Mouse (Mus musculus): ENCODE results near the gene Slitrk6. TPM values are rescaled to one million over a fixed set of nuclear protein-coding genes. Genes with fewer than 3 reads are reported as not detected.

The Slitrk6 gene
- polyA plus RNA-seq, 1 experiment, result 0.13 TPM

GRCm38 (mm10) chr14:110739861-110740260 is 15.1 kb downstream of the Slitrk6 start:
- TF ChIP-seq CTCF (IDR thresholded peaks at IDR 0.05; ENCODE audit: low read depth, low read length) (no peak), EP300 (IDR thresholded peaks at IDR 0.05; ENCODE audit: insufficient read depth, low read depth, low read length) (no peak), POLR2A (IDR thresholded peaks at IDR 0.05; ENCODE audit: insufficient read depth, low read length) (no peak)
- H3K9ac ChIP-seq (ENCODE audit: low read depth, poor library complexity, severe bottlenecking), result no peak overlapping the region
- no peak overlapping the region for H3K27ac ChIP-seq (ENCODE audit: insufficient read depth, low read length)

GRCm38 (mm10) chr14:110739368-110739767 is 15.6 kb downstream of the Slitrk6 start:
- Histone ChIP-seq H3K27ac (ENCODE audit: insufficient read depth, low read length) (no peak overlapping the region), H3K9ac (ENCODE audit: low read depth, poor library complexity, severe bottlenecking) (no peak overlapping the region), H3K36me3 (ENCODE audit: control insufficient read depth, insufficient read depth, low read length, poor library complexity, severe bottlenecking) (no peaks in the 10 kb centered on the region), H3K4me1 (ENCODE audit: control insufficient read depth, insufficient read depth, low read length) (no peaks in the 10 kb centered on the region), H3K9me3 (replicated peaks; ENCODE audit: control insufficient read depth, insufficient read depth, low read length, poor library complexity, severe bottlenecking) (no peaks in the 10 kb centered on the region), H3K4me3 (ENCODE audit: low read depth, low read length) (no peak overlapping the region), H3K27me3 (ENCODE audit: control insufficient read depth, insufficient read depth, low read length, poor library complexity, severe bottlenecking) (no peaks in the 10 kb centered on the region)
- TF ChIP-seq CTCF (IDR thresholded peaks at IDR 0.05; ENCODE audit: low read depth, low read length) (no peak), POLR2A (IDR thresholded peaks at IDR 0.05; ENCODE audit: insufficient read depth, low read length) (no peak), EP300 (IDR thresholded peaks at IDR 0.05; ENCODE audit: insufficient read depth, low read depth, low read length) (no peak)

More at GRCm38 (mm10) chr14:110739861-110740260, 15.1 kb downstream of the Slitrk6 start:
- H3K4me1 ChIP-seq (ENCODE audit: control insufficient read depth, insufficient read depth, low read length), result no peaks in the 10 kb centered on the region
- H3K9me3 ChIP-seq (replicated peaks; ENCODE audit: control insufficient read depth, insufficient read depth, low read length, poor library complexity, severe bottlenecking), result no peaks in the 10 kb centered on the region
- H3K36me3 ChIP-seq (ENCODE audit: control insufficient read depth, insufficient read depth, low read length, poor library complexity, severe bottlenecking), result no peaks in the 10 kb centered on the region
- H3K4me3 ChIP-seq (ENCODE audit: low read depth, low read length), result no peak overlapping the region
- no peaks in the 10 kb centered on the region for H3K27me3 ChIP-seq (ENCODE audit: control insufficient read depth, insufficient read depth, low read length, poor library complexity, severe bottlenecking)

GRCm38 (mm10) chr14:110728344-110728910 is 26.5 kb downstream of the Slitrk6 start:
- no peaks in the 10 kb centered on the region for H3K9me3 ChIP-seq (replicated peaks; ENCODE audit: control insufficient read depth, insufficient read depth, low read length, poor library complexity, severe bottlenecking)
- TF ChIP-seq EP300 (IDR thresholded peaks at IDR 0.05; ENCODE audit: insufficient read depth, low read depth, low read length) (no peak), POLR2A (IDR thresholded peaks at IDR 0.05; ENCODE audit: insufficient read depth, low read length) (no peak), CTCF (IDR thresholded peaks at IDR 0.05; ENCODE audit: low read depth, low read length) (no peak)
- H3K27me3 ChIP-seq (ENCODE audit: control insufficient read depth, insufficient read depth, low read length, poor library complexity, severe bottlenecking), result no peaks in the 10 kb centered on the region
- no peak overlapping the region for H3K4me3 ChIP-seq (ENCODE audit: low read depth, low read length)
- no peak overlapping the region for H3K27ac ChIP-seq (ENCODE audit: insufficient read depth, low read length)
- H3K9ac ChIP-seq (ENCODE audit: low read depth, poor library complexity, severe bottlenecking), result no peak overlapping the region
- no peaks in the 10 kb centered on the region for H3K36me3 ChIP-seq (ENCODE audit: control insufficient read depth, insufficient read depth, low read length, poor library complexity, severe bottlenecking)
- H3K4me1 ChIP-seq (ENCODE audit: control insufficient read depth, insufficient read depth, low read length), result no peaks in the 10 kb centered on the region

GRCm38 (mm10) chr14:110724026-110724576 is 30.8 kb downstream of the Slitrk6 start:
- H3K4me3 ChIP-seq (ENCODE audit: low read depth, low read length), result no peak overlapping the region
- H3K27me3 ChIP-seq (ENCODE audit: control insufficient read depth, insufficient read depth, low read length, poor library complexity, severe bottlenecking), result no peaks in the 10 kb centered on the region
- H3K27ac ChIP-seq (ENCODE audit: insufficient read depth, low read length), result no peak overlapping the region
- H3K36me3 ChIP-seq (ENCODE audit: control insufficient read depth, insufficient read depth, low read length, poor library complexity, severe bottlenecking), result no peaks in the 10 kb centered on the region
- peaks cover 4% of the 10 kb centered on the region; the same call in 1 of the 2 replicates for H3K9me3 ChIP-seq (replicated peaks; ENCODE audit: control insufficient read depth, insufficient read depth, low read length, poor library complexity, severe bottlenecking)
- no peak for TF ChIP-seq EP300 (IDR thresholded peaks at IDR 0.05; ENCODE audit: insufficient read depth, low read depth, low read length)
- TF ChIP-seq POLR2A (IDR thresholded peaks at IDR 0.05; ENCODE audit: insufficient read depth, low read length), result no peak
- TF ChIP-seq CTCF (IDR thresholded peaks at IDR 0.05; ENCODE audit: low read depth, low read length), result no peak
- H3K9ac ChIP-seq (ENCODE audit: low read depth, poor library complexity, severe bottlenecking), result no peak overlapping the region
- no peaks in the 10 kb centered on the region for H3K4me1 ChIP-seq (ENCODE audit: control insufficient read depth, insufficient read depth, low read length)

Measured in ES-Bruce4 (cell line).